Mouse (Mus musculus) embryonic facial prominence, embryonic 12.5 days (tissue): ENCODE measurements at regions not wholly inside any gene's neighbourhood (a gene's known extent, or its start where the extent isn't known, plus 50 kb on each side); places are given as distances from the start of the nearest gene placed in this dataset.

Source experiments
- ATAC-seq: fragments of 200-750 bp; cut with Nextera tagmentation; 2 replicates; pipeline ENCODE4 v1.8.0; 2017; ENCODE audit not compliant: insufficient number of reproducible peaks, insufficient read depth, low FRiP score, low TSS enrichment
- H3K27ac ChIP-seq: fragments of 300-500 bp; sonication (generic); 2 replicates; pipeline ENCODE4 v1.5.1; 2016; ENCODE audit warnings: mild to moderate bottlenecking
- H3K27me3 ChIP-seq: fragments of 300-500 bp; sonication (generic); 2 replicates; pipeline ENCODE4 v1.6.1; 2016; ENCODE audit warnings: mild to moderate bottlenecking, moderate library complexity
- H3K36me3 ChIP-seq: fragments of 300-500 bp; sonication (generic); 2 replicates; pipeline ENCODE4 v1.6.1; 2016; ENCODE audit warnings: mild to moderate bottlenecking
- H3K4me1 ChIP-seq: fragments of 300-500 bp; sonication (generic); 2 replicates; pipeline ENCODE4 v1.6.1; 2016
- H3K4me2 ChIP-seq: fragments of 300-500 bp; sonication (generic); replicated peaks from 2 replicates; pipeline ENCODE4 v1.6.1; 2016; ENCODE audit warnings: mild to moderate bottlenecking, moderate library complexity
- H3K4me3 ChIP-seq: fragments of 300-500 bp; sonication (generic); 2 replicates; pipeline ENCODE4 v1.5.1; 2016; ENCODE audit warnings: mild to moderate bottlenecking
- H3K9ac ChIP-seq: fragments of 300-500 bp; sonication (generic); 2 replicates; pipeline ENCODE4 v1.6.1; 2016; ENCODE audit warnings: mild to moderate bottlenecking, moderate library complexity
- H3K9me3 ChIP-seq: fragments of 300-500 bp; sonication (generic); 2 replicates; pipeline ENCODE4 v1.6.1; 2016; ENCODE audit warnings: mild to moderate bottlenecking, moderate library complexity
- WGBS: fragments of 180-500 bp; shearing (Covaris S2); methylation state at CpG from one replicate; pipeline ENCODE4 v1.1.7; 2016; 5-methylcytosine and 5-hydroxymethylcytosine counted together

GRCm38 (mm10) chr4:45729801-45730200 lies 69.0 kb upstream of the Aldh1b1 start:
- 59% methylated on average over 4 of the region's 4 CpGs for WGBS
- H3K4me2 ChIP-seq: no peak overlapping the region
- no peak for ATAC-seq
- no peak overlapping the region for H3K4me3 ChIP-seq
- H3K4me1 ChIP-seq: peaks cover 38% of the 10 kb centered on the region
- peak overlapping the region; percentile 92; the same call in 1 of the 2 replicates for H3K27ac ChIP-seq
- H3K27me3 ChIP-seq: no peaks in the 10 kb centered on the region
- H3K9ac ChIP-seq: no peak overlapping the region
- no peaks in the 10 kb centered on the region for H3K36me3 ChIP-seq
- no peaks in the 10 kb centered on the region for H3K9me3 ChIP-seq

GRCm38 (mm10) chr4:45728825-45729224 lies 70.0 kb upstream of the Aldh1b1 start:
- 50% methylated on average over 4 of the region's 4 CpGs for WGBS
- Histone ChIP-seq H3K4me1 (peaks cover 45% of the 10 kb centered on the region), H3K27me3 (no peaks in the 10 kb centered on the region), H3K36me3 (no peaks in the 10 kb centered on the region), H3K9ac (no peak overlapping the region), H3K9me3 (no peaks in the 10 kb centered on the region), H3K4me3 (no peak overlapping the region), H3K27ac (0 out of 2 replicates have a peak overlapping the region, but pooled peaks have one; percentile 8), H3K4me2 (no peak overlapping the region)
- ATAC-seq: no peak

- H3K9me3 ChIP-seq: no peaks in the 10 kb centered on the region
- H3K9ac ChIP-seq: no peak overlapping the region
- peaks cover 45% of the 10 kb centered on the region for H3K4me1 ChIP-seq
- 82% methylated on average over 5 of the region's 5 CpGs for WGBS
- H3K4me3 ChIP-seq: no peak overlapping the region
- no peaks in the 10 kb centered on the region for H3K27me3 ChIP-seq
- ATAC-seq: no peak
- no peak overlapping the region for H3K4me2 ChIP-seq
- H3K36me3 ChIP-seq: no peaks in the 10 kb centered on the region
- no peak overlapping the region for H3K27ac ChIP-seq
Measured at GRCm38 (mm10) chr4:45727915-45728314, 70.9 kb upstream of the Aldh1b1 start.

- no peak overlapping the region for H3K4me2 ChIP-seq
- no peak overlapping the region for H3K27ac ChIP-seq
- peaks cover 45% of the 10 kb centered on the region for H3K4me1 ChIP-seq
- H3K4me3 ChIP-seq: no peak overlapping the region
- H3K9me3 ChIP-seq: no peaks in the 10 kb centered on the region
- ATAC-seq: no peak
- no peaks in the 10 kb centered on the region for H3K36me3 ChIP-seq
- WGBS: 64% methylated on average over 9 of the region's 9 CpGs
- H3K27me3 ChIP-seq: no peaks in the 10 kb centered on the region
- no peak overlapping the region for H3K9ac ChIP-seq
Measured at GRCm38 (mm10) chr4:45727474-45727873, 71.3 kb upstream of the Aldh1b1 start.

- no peak overlapping the region for H3K4me2 ChIP-seq
- H3K9ac ChIP-seq: no peak overlapping the region
- H3K4me1 ChIP-seq: peaks cover 45% of the 10 kb centered on the region
- H3K27ac ChIP-seq: no peak overlapping the region
- no peaks in the 10 kb centered on the region for H3K27me3 ChIP-seq
- 91% methylated on average over 5 of the region's 5 CpGs for WGBS
- no peak for ATAC-seq
- H3K9me3 ChIP-seq: no peaks in the 10 kb centered on the region
- H3K36me3 ChIP-seq: no peaks in the 10 kb centered on the region
- H3K4me3 ChIP-seq: no peak overlapping the region
Measured at GRCm38 (mm10) chr4:45726783-45727182, 72.0 kb upstream of the Aldh1b1 start.

GRCm38 (mm10) chr4:45725055-45725910 lies 73.5 kb upstream of the Aldh1b1 start:
- ATAC-seq: no peak

GRCm38 (mm10) chr4:45720352-45720751 lies 78.5 kb upstream of the Aldh1b1 start:
- Histone ChIP-seq H3K4me3 (no peak overlapping the region), H3K4me1 (peaks cover 19% of the 10 kb centered on the region), H3K9me3 (no peaks in the 10 kb centered on the region), H3K27ac (no peak overlapping the region), H3K9ac (no peak overlapping the region), H3K36me3 (no peaks in the 10 kb centered on the region), H3K27me3 (no peaks in the 10 kb centered on the region), H3K4me2 (no peak overlapping the region)
- WGBS: 44% methylated on average over 5 of the region's 5 CpGs
- no peak for ATAC-seq

More at GRCm38 (mm10) chr4:45725055-45725910, 73.5 kb upstream of the Aldh1b1 start:
- no peak overlapping the region for H3K4me3 ChIP-seq
- H3K4me2 ChIP-seq: no peak overlapping the region
- WGBS: 38% methylated on average over 16 of the region's 16 CpGs
- H3K4me1 ChIP-seq: peaks cover 34% of the 10 kb centered on the region
- H3K9me3 ChIP-seq: no peaks in the 10 kb centered on the region
- peak overlapping the region; percentile 60; the same call in 1 of the 2 replicates for H3K27ac ChIP-seq
- H3K27me3 ChIP-seq: no peaks in the 10 kb centered on the region
- H3K9ac ChIP-seq: no peak overlapping the region
- no peaks in the 10 kb centered on the region for H3K36me3 ChIP-seq

GRCm38 (mm10) chr4:45719564-45719963 lies 79.3 kb upstream of the Aldh1b1 start:
- H3K9me3 ChIP-seq: no peaks in the 10 kb centered on the region
- peaks cover 11% of the 10 kb centered on the region for H3K4me1 ChIP-seq
- no peak overlapping the region for H3K9ac ChIP-seq
- H3K4me3 ChIP-seq: no peak overlapping the region
- no peaks in the 10 kb centered on the region for H3K36me3 ChIP-seq
- H3K27ac ChIP-seq: no peak overlapping the region
- no peak overlapping the region for H3K4me2 ChIP-seq
- H3K27me3 ChIP-seq: no peaks in the 10 kb centered on the region
- 37% methylated on average over 3 of the region's 3 CpGs for WGBS
- ATAC-seq: no peak

GRCm38 (mm10) chr4:45715878-45716277 lies 82.9 kb upstream of the Aldh1b1 start:
- Histone ChIP-seq H3K27ac (no peak overlapping the region), H3K9ac (no peak overlapping the region), H3K4me1 (peaks cover 13% of the 10 kb centered on the region), H3K4me2 (no peak overlapping the region), H3K4me3 (no peak overlapping the region), H3K36me3 (no peaks in the 10 kb centered on the region), H3K9me3 (no peaks in the 10 kb centered on the region), H3K27me3 (no peaks in the 10 kb centered on the region)
- 73% methylated on average over 1 of the region's 1 CpGs for whole genome bisulfite sequencing
- no peak for ATAC-seq

- ATAC-seq: no peak
- no peaks in the 10 kb centered on the region for H3K27me3 ChIP-seq
- H3K36me3 ChIP-seq: no peaks in the 10 kb centered on the region
- no peak overlapping the region for H3K4me3 ChIP-seq
- H3K27ac ChIP-seq: no peak overlapping the region
- H3K4me2 ChIP-seq: no peak overlapping the region
- WGBS: 10% methylated on average over 10 of the region's 10 CpGs
- peaks cover 6% of the 10 kb centered on the region for H3K4me1 ChIP-seq
- no peaks in the 10 kb centered on the region for H3K9me3 ChIP-seq
- H3K9ac ChIP-seq: no peak overlapping the region
Measured at GRCm38 (mm10) chr4:45713837-45714508, 84.8 kb upstream of the Aldh1b1 start.

- WGBS: 53% methylated on average over 8 of the region's 8 CpGs
- H3K4me2 ChIP-seq: no peak overlapping the region
- H3K9me3 ChIP-seq: no peaks in the 10 kb centered on the region
- H3K27me3 ChIP-seq: no peaks in the 10 kb centered on the region
- no peaks in the 10 kb centered on the region for H3K36me3 ChIP-seq
- ATAC-seq: no peak
- peaks cover 6% of the 10 kb centered on the region for H3K4me1 ChIP-seq
- H3K9ac ChIP-seq: no peak overlapping the region
- H3K27ac ChIP-seq: no peak overlapping the region
- H3K4me3 ChIP-seq: no peak overlapping the region
Measured at GRCm38 (mm10) chr4:45713046-45713706, 85.6 kb upstream of the Aldh1b1 start.
